In the genomic region with DNA sequence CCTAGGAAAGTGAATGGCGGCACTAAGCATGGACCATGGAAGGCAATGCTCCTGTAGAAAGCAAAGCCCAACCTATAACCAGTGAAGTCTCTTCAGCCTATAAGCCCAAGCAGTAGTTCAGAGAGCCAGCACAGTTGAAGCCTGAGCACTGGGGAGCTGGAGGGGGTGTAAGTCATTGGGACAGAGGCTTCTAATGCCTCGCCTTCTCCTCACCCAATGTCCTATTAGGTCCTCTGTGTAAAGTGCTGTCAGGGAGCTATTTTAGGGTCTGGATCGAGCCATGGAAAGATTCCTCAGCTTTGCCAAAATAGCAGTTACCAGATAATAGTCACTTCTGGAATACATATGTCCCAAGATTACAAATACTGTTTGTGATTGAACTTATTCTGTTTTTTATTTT, we compare ENCODE assay signal across 25 mouse cellular contexts. TPM values are rescaled to one million over a fixed set of nuclear protein-coding genes. Genes with fewer than 3 reads are reported as not detected.
DNase-seq lines count a peak whose midpoint lies in the region; ATAC-seq and TF ChIP-seq lines count a peak whose summit lies in the region.
"Had no signal": no experiment of that assay in that cellular context is flagged by ENCODE, and none has a peak within 500 bp of the region (broad histone marks: within the 10 kb centered on the region; RNA-seq: fewer than 3 reads in every experiment).

No protein-coding gene starts in this region.

- DNase-seq in heart, adult 11 months = peak; percentile 94
- DNase-seq in heart, postnatal 25 days (ENCODE audit: low spot score) = no peak
- peak; percentile 90 for DNase-seq in lung, postnatal 0 days (ENCODE audit: low spot score)
- DNase-seq in lung, adult 2 months = no peak
- DNase-seq in heart, postnatal 36 days = peak; percentile 6 to 32
- DNase-seq in cerebellum, postnatal 36 days = no peak
- no peak for DNase-seq in layer of hippocampus, adult 2 months (ENCODE audit: low spot score in 2 of 2)
- DNase-seq: adrenal gland, postnatal 10 days; cerebellum, adult 18-20 months; cerebellum, postnatal 25 days; embryo, embryonic 11 days; gastrocnemius, adult 2 months; kidney, adult 18-20 months; liver, postnatal 0 days; thymus, adult 18-20 months; thymus, postnatal 36 days had no signal

- 72% methylated on average over 3 of the region's 3 CpGs for WGBS in lung, postnatal 0 days
- WGBS in lung, adult 2 months = 73% methylated on average over 3 of the region's 3 CpGs

- ATAC-seq in lung, postnatal 0 days = peak; percentile 91
- ATAC-seq: activated CD4-positive, CD25-positive, alpha-beta regulatory T cell, adult 4 months; inflammation-experienced regulatory T-cells, adult 6 months; liver, postnatal 0 days had no signal

- no peaks in the 10 kb centered on the region for H3K4me1 ChIP-seq in lung, postnatal 0 days (ENCODE audit: insufficient read depth, low read depth, low read length)
- H3K4me1 ChIP-seq in lung, adult 2 months (ENCODE audit: control insufficient read depth, insufficient read depth, low read length) = no peaks in the 10 kb centered on the region
- H3K4me1 ChIP-seq: embryonic facial prominence, embryonic 13.5 days; forebrain, embryonic 12.5 days; hindbrain, embryonic 12.5 days; midbrain, embryonic 12.5 days had no signal

- no peaks in the 10 kb centered on the region for H3K27me3 ChIP-seq in lung, postnatal 0 days (replicated peaks; ENCODE audit: insufficient read depth, low read length)
- H3K27me3 ChIP-seq: embryonic facial prominence, embryonic 13.5 days; forebrain, embryonic 12.5 days; hindbrain, embryonic 12.5 days; midbrain, embryonic 12.5 days had no signal

- no peaks in the 10 kb centered on the region for H3K9me3 ChIP-seq in lung, postnatal 0 days (ENCODE audit: low read length)
- H3K9me3 ChIP-seq: embryonic facial prominence, embryonic 13.5 days; forebrain, embryonic 12.5 days; hindbrain, embryonic 12.5 days; midbrain, embryonic 12.5 days had no signal

- no peak overlapping the region for H3K9ac ChIP-seq in lung, postnatal 0 days (replicated peaks; ENCODE audit: low read depth)
- H3K9ac ChIP-seq: embryonic facial prominence, embryonic 13.5 days; forebrain, embryonic 12.5 days; hindbrain, embryonic 12.5 days; liver, postnatal 0 days; midbrain, embryonic 12.5 days had no signal

- peak; percentile 62 for TF ChIP-seq EP300 in lung, postnatal 0 days (IDR thresholded peaks at IDR 0.05)

- no peak for TF ChIP-seq POLR2A in lung, adult 2 months (IDR thresholded peaks at IDR 0.05; ENCODE audit: borderline replicate concordance, extremely low read depth, low read depth, low read length)

- H3K4me3 ChIP-seq in lung, postnatal 0 days (ENCODE audit: low read depth, low read length) = no peak overlapping the region
- no peak overlapping the region for H3K4me3 ChIP-seq in lung, adult 2 months (replicated peaks; ENCODE audit: extremely low read depth, low read depth, low read length)
- no peak overlapping the region for H3K4me3 ChIP-seq in layer of hippocampus, adult 2 months
- H3K4me3 ChIP-seq: embryonic facial prominence, embryonic 13.5 days; erythroblast, embryonic 14.5 days; forebrain, embryonic 12.5 days; gastrocnemius, adult 2 months; hindbrain, embryonic 12.5 days; midbrain, embryonic 12.5 days had no signal

- peaks cover 10% of the 10 kb centered on the region; the same call in 1 of the 2 replicates for H3K36me3 ChIP-seq in lung, postnatal 0 days (ENCODE audit: insufficient read depth, low read length)

- TF ChIP-seq CTCF in lung, postnatal 0 days (IDR thresholded peaks at IDR 0.05) = no peak
- no peak for TF ChIP-seq CTCF in lung, adult 2 months (IDR thresholded peaks at IDR 0.05; ENCODE audit: insufficient read depth, low read length)
- no peak for TF ChIP-seq CTCF in layer of hippocampus, adult 2 months (conservative IDR thresholded peaks at IDR 0.05)

- intact Hi-C loops in heart, postnatal 25 days (cut with DNase I) = no loop called here
- intact Hi-C loops in heart, postnatal 36 days (cut with DNase I) = no loop called here

- peak overlapping the region; percentile 38; the same call in 1 of the 2 replicates for H3K27ac ChIP-seq in lung, postnatal 0 days (ENCODE audit: low read length)
- no peak overlapping the region for H3K27ac ChIP-seq in layer of hippocampus, adult 2 months
- H3K27ac ChIP-seq: embryonic facial prominence, embryonic 13.5 days; forebrain, embryonic 12.5 days; gastrocnemius, adult 2 months; hindbrain, embryonic 12.5 days; kidney, postnatal 0 days; midbrain, embryonic 12.5 days had no signal

- no peak overlapping the region for H3K4me2 ChIP-seq in lung, postnatal 0 days (replicated peaks; ENCODE audit: low read depth, low read length)
- H3K4me2 ChIP-seq: embryonic facial prominence, embryonic 13.5 days; forebrain, embryonic 12.5 days; hindbrain, embryonic 12.5 days; liver, embryonic 11.5 days; midbrain, embryonic 12.5 days had no signal

RNA-seq across cellular contexts. Expression of gene 5730480H06Rik, which starts 26.6 kb away (rescaled TPM):
- total RNA-seq in heart, postnatal 25 days (2021) = 1 to 10 TPM; 5.5 to 5.7 TPM
- polyA plus RNA-seq in lung, postnatal 0 days (2015; fragmentation: Nextera tagmentation; extraction: Ambion mirVana) = 12.8 and 15.4 TPM in 2 replicates
- polyA plus RNA-seq in lung, adult 2 months (2012; rRNA removed) = 3.3 and 5.0 TPM in 2 replicates
- 1 to 10 TPM; 5.3 to 5.7 TPM for total RNA-seq in heart, postnatal 36 days (2021)
- total RNA-seq in layer of hippocampus, adult 2 months (2021) = 10 to 100 TPM; 18.9 to 24.8 TPM

Comparison
In these comparisons a context has a peak if more than half of its experiments do, and no peak if none do; other contexts are left out.
1. DNase-seq: peak in heart, adult 11 months (single experiment), lung, postnatal 0 days (single experiment) and heart, postnatal 36 days (2 of 2); none in heart, postnatal 25 days (single experiment), lung, adult 2 months (single experiment), cerebellum, postnatal 36 days (0 of 2) and layer of hippocampus, adult 2 months (0 of 2).